Mouse (Mus musculus) heart, embryonic 16.5 days (tissue): ENCODE data around the gene Pcnt. TPM values are rescaled to one million over a fixed set of nuclear protein-coding genes. Genes with fewer than 3 reads are reported as not detected.

ENCODE experiments used
- ATAC-seq: fragments of 200-750 bp; cut with Nextera tagmentation; replicated peaks from 2 replicates; pipeline ENCODE4 v1.8.0; 2017; ENCODE audit warnings: moderate number of reproducible peaks; ENCODE audit not compliant: insufficient read depth, low FRiP score; ENCODE audit errors: extremely low read depth
- H3K27ac ChIP-seq: fragments of 300-500 bp; sonication (generic); 2 replicates; pipeline ENCODE4 v1.5.1; 2014; ENCODE audit warnings: mild to moderate bottlenecking, low read length, control low read depth, moderate library complexity
- H3K27me3 ChIP-seq: fragments of 300-500 bp; sonication (generic); 2 replicates; pipeline ENCODE4 v1.6.1; 2014; ENCODE audit warnings: low read length, mixed read lengths; ENCODE audit not compliant: control insufficient read depth, insufficient read depth
- H3K36me3 ChIP-seq: fragments of 300-500 bp; sonication (generic); 2 replicates; pipeline ENCODE4 v1.6.1; 2014; ENCODE audit not compliant: control insufficient read depth, insufficient read depth
- H3K4me1 ChIP-seq: fragments of 300-500 bp; sonication (generic); 2 replicates; pipeline ENCODE4 v1.6.1; 2014; ENCODE audit warnings: low read length, mixed read lengths; ENCODE audit not compliant: control insufficient read depth, insufficient read depth
- H3K4me2 ChIP-seq: fragments of 300-500 bp; sonication (generic); 2 replicates; pipeline ENCODE4 v1.6.1; 2014; ENCODE audit warnings: low read depth, mild to moderate bottlenecking, control low read depth, low read length
- H3K4me3 ChIP-seq: fragments of 300-500 bp; sonication (generic); 2 replicates; pipeline ENCODE4 v1.5.1; 2014; ENCODE audit warnings: mild to moderate bottlenecking, control low read depth, low read length
- H3K9ac ChIP-seq: fragments of 300-500 bp; sonication (generic); 2 replicates; pipeline ENCODE4 v1.6.1; 2014; ENCODE audit warnings: low read length, control low read depth
- H3K9me3 ChIP-seq: fragments of 300-500 bp; sonication (generic); replicated peaks from 2 replicates; pipeline ENCODE4 v1.6.1; 2016; ENCODE audit warnings: low read length; ENCODE audit not compliant: control insufficient read depth
- WGBS: fragments of 180-500 bp; shearing (Covaris S2); extraction: QIAGEN DNeasy Blood & Tissue Kit; methylation state at CpG from one replicate; pipeline ENCODE4 v1.1.7; 2014; 5-methylcytosine and 5-hydroxymethylcytosine counted together
- polyA plus RNA-seq: library from polyadenylated mRNA; unstranded; fragments of >200 nt; fragmentation: Nextera tagmentation; extraction: Ambion mirVana; gene quantifications from 2 replicates; pipeline ENCODE4 v1.2.1, GENCODE M21; 2015

Gene Pcnt
- polyA plus RNA-seq, 1 experiment from 2014 or later, result 12.9 TPM

DNA sequence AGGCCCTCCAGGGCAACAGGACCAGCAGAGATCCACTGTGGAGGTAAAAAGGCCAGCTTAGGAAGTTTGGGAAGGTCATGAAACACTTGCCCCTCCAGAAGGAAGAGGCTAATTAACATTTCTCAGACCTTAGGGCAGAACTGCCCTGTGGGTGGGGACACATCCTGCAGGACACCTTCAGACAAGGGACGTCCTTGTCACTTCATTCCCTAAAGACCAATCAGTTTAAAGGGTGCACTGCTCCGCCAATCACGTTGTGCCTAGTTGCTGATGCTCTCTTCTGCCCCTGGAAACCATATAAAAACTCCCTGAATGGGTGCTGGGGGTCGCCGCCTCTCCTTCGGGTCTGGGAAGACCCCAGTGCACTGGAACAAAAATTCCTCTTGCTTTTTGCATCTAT, 20.1 kb upstream of the Pcnt start:
- H3K9me3 ChIP-seq, result peaks cover 8% of the 10 kb centered on the region
- 0 out of 2 replicates have a peak, but pooled peaks cover 3% of the 10 kb centered on the region for H3K36me3 ChIP-seq
- no peak overlapping the region for H3K9ac ChIP-seq
- WGBS, result 84% methylated on average over 6 of the region's 6 CpGs
- no peak overlapping the region for H3K4me2 ChIP-seq
- no peak overlapping the region for H3K4me3 ChIP-seq
- H3K27me3 ChIP-seq, result no peaks in the 10 kb centered on the region
- no peak for ATAC-seq
- H3K4me1 ChIP-seq, result no peaks in the 10 kb centered on the region
- H3K27ac ChIP-seq, result no peak overlapping the region

DNA sequence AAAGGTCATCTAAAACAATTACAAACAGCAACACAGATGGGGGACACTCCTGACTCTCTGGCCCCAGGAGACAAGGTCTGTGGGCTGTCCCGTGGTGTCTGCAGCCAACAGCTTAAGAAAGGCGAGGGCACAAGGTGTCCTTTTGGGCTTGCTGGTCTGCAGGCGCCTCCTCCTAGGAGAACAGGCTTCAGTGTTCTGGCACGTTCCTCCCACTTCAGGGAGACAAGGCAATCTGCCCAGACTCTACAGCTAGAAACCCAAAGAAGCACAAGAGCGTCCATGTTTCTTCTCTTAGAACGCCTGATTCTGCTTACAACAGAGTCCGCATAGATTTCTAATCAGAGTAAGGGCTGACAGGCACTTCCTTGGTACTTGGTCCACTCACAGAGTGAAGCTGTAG, 19.7 kb upstream of the Pcnt start:
- Histone ChIP-seq H3K9ac (no peak overlapping the region), H3K4me2 (no peak overlapping the region), H3K4me1 (no peaks in the 10 kb centered on the region), H3K27ac (no peak overlapping the region), H3K36me3 (0 out of 2 replicates have a peak, but pooled peaks cover 3% of the 10 kb centered on the region), H3K9me3 (peaks cover 8% of the 10 kb centered on the region), H3K4me3 (no peak overlapping the region), H3K27me3 (no peaks in the 10 kb centered on the region)
- no peak for ATAC-seq
- WGBS, result 82% methylated on average over 7 of the region's 7 CpGs

- Histone ChIP-seq H3K4me2 (no peak overlapping the region), H3K9ac (no peak overlapping the region), H3K4me3 (no peak overlapping the region), H3K27me3 (no peaks in the 10 kb centered on the region), H3K27ac (no peak overlapping the region), H3K36me3 (0 out of 2 replicates have a peak, but pooled peaks cover 3% of the 10 kb centered on the region), H3K9me3 (peaks cover 8% of the 10 kb centered on the region), H3K4me1 (no peaks in the 10 kb centered on the region)
- ATAC-seq, result no peak
- WGBS, result 89% methylated on average over 1 of the region's 1 CpGs
Observed at GRCm38 (mm10) chr10:76461255-76461654, 18.7 kb upstream of the Pcnt start.

DNA sequence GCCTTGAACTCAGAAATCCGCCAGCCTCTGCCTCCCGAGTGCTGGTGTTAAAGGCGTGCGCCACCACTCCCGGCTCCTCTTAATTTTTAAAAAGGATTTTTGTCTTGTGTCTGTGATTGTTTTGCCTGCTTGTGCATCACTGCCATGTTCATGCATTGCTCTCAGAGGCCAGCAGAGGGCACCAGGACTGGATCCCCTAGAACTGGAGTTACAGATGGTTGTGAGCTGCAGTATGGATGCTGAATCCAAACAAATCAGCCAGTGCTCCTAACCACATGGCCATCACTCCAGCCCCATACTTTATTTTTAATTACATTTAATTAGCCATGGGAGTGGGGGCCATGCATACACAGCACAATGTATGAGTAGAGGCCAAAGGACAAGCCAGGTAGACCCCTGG, 12.7 kb upstream of the Pcnt start:
- no peaks in the 10 kb centered on the region for H3K27me3 ChIP-seq
- no peak overlapping the region for H3K4me3 ChIP-seq
- no peak for ATAC-seq
- H3K27ac ChIP-seq, result no peak overlapping the region
- H3K9ac ChIP-seq, result no peak overlapping the region
- H3K4me1 ChIP-seq, result no peaks in the 10 kb centered on the region
- WGBS, result 46% methylated on average over 5 of the region's 5 CpGs
- no peak overlapping the region for H3K4me2 ChIP-seq
- 0 out of 2 replicates have a peak, but pooled peaks cover 3% of the 10 kb centered on the region for H3K36me3 ChIP-seq
- H3K9me3 ChIP-seq, result peaks cover 8% of the 10 kb centered on the region

GRCm38 (mm10) chr10:76448851-76449250, 6.3 kb upstream of the Pcnt start, which contains the start of gene 2610028H24Rik:
Gene 2610028H24Rik (plus strand): TSS chr10:76449081.
- peak within 1 kb of the TSS; percentile 69 for H3K27ac ChIP-seq
- H3K4me3 ChIP-seq, result no peak within 1 kb of the TSS
- no peaks in the 10 kb centered on the region for H3K36me3 ChIP-seq
- no peaks in the 10 kb centered on the region for H3K9me3 ChIP-seq
- no peak within 1 kb of the TSS; the same call in 1 of the 2 replicates for H3K4me2 ChIP-seq
- WGBS, result 54% methylated on average over 5 of the region's 5 CpGs
- no peak for ATAC-seq
- H3K9ac ChIP-seq, result no peak within 1 kb of the TSS
- peaks cover 9% of the 10 kb centered on the region for H3K4me1 ChIP-seq
- no peaks in the 10 kb centered on the region for H3K27me3 ChIP-seq

DNA sequence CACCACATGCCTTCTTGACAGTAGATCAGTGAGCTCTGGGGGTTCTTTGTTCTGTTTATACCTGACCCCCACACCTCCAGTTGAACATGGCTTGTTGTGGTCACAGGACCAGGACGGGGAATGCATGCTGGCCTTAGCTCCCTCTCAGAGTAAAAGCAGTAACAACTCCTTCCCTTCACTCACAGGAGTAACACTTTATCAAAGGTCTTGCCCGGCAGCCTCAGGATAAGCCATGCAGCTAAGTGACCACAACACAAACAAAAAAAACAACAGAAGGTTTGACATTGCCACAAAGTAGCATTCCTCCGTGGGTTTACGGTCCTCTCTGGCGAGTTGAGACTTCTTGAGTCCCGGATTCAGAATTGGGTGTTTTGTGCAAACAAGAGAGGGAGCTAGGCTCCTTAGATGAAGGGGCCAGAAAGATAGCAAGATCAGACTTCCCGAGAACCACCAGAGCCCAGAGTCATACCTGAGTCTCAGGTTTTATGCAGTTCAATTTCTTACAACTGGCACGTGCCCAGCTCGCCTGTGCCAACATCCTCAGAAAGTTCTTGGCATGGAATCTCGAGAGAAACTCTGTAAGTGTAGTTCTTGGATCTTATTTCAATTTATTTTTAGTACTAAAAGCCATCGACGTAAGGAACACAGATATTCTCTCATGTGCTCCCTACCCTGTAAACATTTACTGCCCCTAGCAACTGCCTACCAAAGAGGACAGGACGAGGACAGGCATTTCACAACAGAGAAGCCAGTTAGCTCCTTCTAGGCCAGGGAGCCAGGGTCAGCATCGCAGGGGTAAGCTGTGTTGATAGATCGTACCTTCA, 5.0 kb upstream of the Pcnt start:
- no peaks in the 10 kb centered on the region for H3K36me3 ChIP-seq

GRCm38 (mm10) chr10:76445996-76446681, 3.6 kb upstream of the Pcnt start:
- no peak for ATAC-seq
- Histone ChIP-seq H3K9me3 (no peaks in the 10 kb centered on the region), H3K36me3 (no peaks in the 10 kb centered on the region), H3K9ac (no peak overlapping the region), H3K4me3 (no peak overlapping the region), H3K4me1 (peaks cover 22% of the 10 kb centered on the region), H3K27ac (peak overlapping the region; percentile 44), H3K27me3 (no peaks in the 10 kb centered on the region), H3K4me2 (no peak overlapping the region)
- WGBS, result 70% methylated on average over 4 of the region's 4 CpGs

More for the DNA sequence above, 5.0 kb upstream of the Pcnt start:
- Histone ChIP-seq H3K4me2 (no peak overlapping the region; the same call in 1 of the 2 replicates), H3K4me3 (no peak overlapping the region), H3K27ac (peak overlapping the region; percentile 69), H3K9ac (no peak overlapping the region), H3K9me3 (no peaks in the 10 kb centered on the region), H3K27me3 (no peaks in the 10 kb centered on the region), H3K4me1 (peaks cover 17% of the 10 kb centered on the region)
- WGBS, result 51% methylated on average over 15 of the region's 15 CpGs
- no peak; the same call in 1 of the 2 replicates for ATAC-seq

DNA sequence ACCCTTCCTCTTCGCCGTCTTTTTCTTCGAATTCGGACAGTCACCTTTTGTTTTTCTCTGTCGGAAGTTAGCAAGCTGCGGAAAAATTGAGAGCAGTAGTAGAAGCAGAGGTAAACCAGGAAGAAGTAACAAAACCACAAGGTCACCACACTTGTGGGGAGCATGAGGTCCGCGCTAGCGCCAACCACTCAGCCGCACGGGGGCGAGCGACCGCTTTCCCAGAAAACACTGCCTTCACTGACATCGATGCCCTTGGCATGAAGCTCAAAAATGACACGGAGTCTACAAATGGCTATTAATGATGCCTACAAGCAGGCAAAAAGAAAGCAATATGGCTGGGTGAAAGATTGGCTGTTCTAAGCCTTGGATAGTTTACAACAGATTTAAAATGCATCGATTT, 2.3 kb downstream of the Pcnt start, which contains the start of gene AC141477.1:
Gene AC141477.1 (minus strand): TSS at position 164 of the 400 bp plus-strand sequence.
- H3K4me1 ChIP-seq, result peaks cover 13% of the 10 kb centered on the region
- H3K9me3 ChIP-seq, result no peaks in the 10 kb centered on the region
- 92% methylated on average over 17 of the region's 17 CpGs for WGBS
- H3K27ac ChIP-seq, result no peak within 1 kb of the TSS
- no peak for ATAC-seq
- H3K27me3 ChIP-seq, result no peaks in the 10 kb centered on the region
- H3K9ac ChIP-seq, result no peak within 1 kb of the TSS
- H3K36me3 ChIP-seq, result peaks cover 37% of the 10 kb centered on the region
- no peak within 1 kb of the TSS for H3K4me3 ChIP-seq
- H3K4me2 ChIP-seq, result no peak within 1 kb of the TSS
